ENCODE assay signal across 8 mouse cellular contexts in genomic region chr3:95650276-95651032, GRCm38 (mm10). TPM values are rescaled to one million over a fixed set of nuclear protein-coding genes. Genes with fewer than 3 reads are reported as not detected.
DNase-seq lines count a peak whose midpoint lies in the region; ATAC-seq and TF ChIP-seq lines count a peak whose summit lies in the region.

No protein-coding gene starts in this region.

- H3ac ChIP-seq in myocyte (ENCODE audit: control insufficient read depth, insufficient read length), result no peak overlapping the region

- no peak overlapping the region for H3K4me2 ChIP-seq in embryonic facial prominence, embryonic 14.5 days (ENCODE audit: low read depth, low read length)
- no peak overlapping the region for H3K4me2 ChIP-seq in kidney, embryonic 16.5 days (replicated peaks; ENCODE audit: low read depth, low read length)
- H3K4me2 ChIP-seq in myocyte (ENCODE audit: low read depth), result peak overlapping the region; percentile 53
- no peak overlapping the region for H3K4me2 ChIP-seq in midbrain, embryonic 16.5 days (ENCODE audit: low read length)

- 50% methylated on average over 6 of the region's 6 CpGs for WGBS in embryonic facial prominence, embryonic 14.5 days
- WGBS in kidney, embryonic 16.5 days, result 49% methylated on average over 6 of the region's 6 CpGs
- 84% methylated on average over 6 of the region's 6 CpGs for WGBS in midbrain, embryonic 16.5 days

- no peak overlapping the region for H3K9ac ChIP-seq in embryonic facial prominence, embryonic 14.5 days (ENCODE audit: low read depth, low read length)
- 0 out of 2 replicates have a peak overlapping the region, but pooled peaks have one; percentile 2 for H3K9ac ChIP-seq in kidney, embryonic 16.5 days (replicated peaks; ENCODE audit: low read length)
- H3K9ac ChIP-seq in midbrain, embryonic 16.5 days (ENCODE audit: low read depth, low read length), result no peak overlapping the region

- no peak for TF ChIP-seq POLR2A in myocyte (IDR thresholded peaks at IDR 0.05; ENCODE audit: insufficient read length, low read depth)

- no peaks in the 10 kb centered on the region for H3K9me3 ChIP-seq in embryonic facial prominence, embryonic 14.5 days (ENCODE audit: control insufficient read depth, low read length)
- H3K9me3 ChIP-seq in kidney, embryonic 16.5 days (ENCODE audit: low read length), result no peaks in the 10 kb centered on the region
- H3K9me3 ChIP-seq in midbrain, embryonic 16.5 days (replicated peaks; ENCODE audit: control insufficient read depth, low read length, poor library complexity, severe bottlenecking), result no peaks in the 10 kb centered on the region

- ATAC-seq in embryonic facial prominence, embryonic 14.5 days (ENCODE audit: low read depth), result peak; percentile 35; the same call in 1 of the 2 replicates
- no peak for ATAC-seq in kidney, embryonic 16.5 days (ENCODE audit: low FRiP score, low TSS enrichment)
- ATAC-seq in midbrain, embryonic 16.5 days, result no peak

- H3K36me3 ChIP-seq in embryonic facial prominence, embryonic 14.5 days (ENCODE audit: control insufficient read depth, insufficient read depth, low read length), result no peaks in the 10 kb centered on the region
- no peaks in the 10 kb centered on the region for H3K36me3 ChIP-seq in kidney, embryonic 16.5 days (ENCODE audit: insufficient read depth, low read length)
- no peaks in the 10 kb centered on the region for H3K36me3 ChIP-seq in myocyte (ENCODE audit: control insufficient read depth, insufficient read depth)
- H3K36me3 ChIP-seq in midbrain, embryonic 16.5 days (ENCODE audit: control insufficient read depth, insufficient read depth, low read length), result no peaks in the 10 kb centered on the region

- DNase-seq in urinary bladder, postnatal 14 days (ENCODE audit: low spot score), result peak; percentile 57
- DNase-seq in urinary bladder, postnatal 25 days (ENCODE audit: low spot score), result no peak
- DNase-seq in embryonic facial prominence, embryonic 14.5 days (ENCODE audit: low spot score), result peak; percentile 73
- DNase-seq in cerebellum, adult 9-11 months, result no peak
- DNase-seq in left cerebral cortex, adult 8-10 months (ENCODE audit: low spot score in 2 of 2), result no peak

- H3K4me3 ChIP-seq in embryonic facial prominence, embryonic 14.5 days (ENCODE audit: low read depth, low read length), result no peak overlapping the region
- H3K4me3 ChIP-seq in kidney, embryonic 16.5 days (ENCODE audit: low read length), result no peak overlapping the region
- H3K4me3 ChIP-seq in myocyte, result no peak overlapping the region
- H3K4me3 ChIP-seq in midbrain, embryonic 16.5 days (ENCODE audit: low read depth, low read length), result no peak overlapping the region

- no peaks in the 10 kb centered on the region for H3K27me3 ChIP-seq in embryonic facial prominence, embryonic 14.5 days (replicated peaks; ENCODE audit: control insufficient read depth, insufficient read depth, low read length)
- no peaks in the 10 kb centered on the region for H3K27me3 ChIP-seq in kidney, embryonic 16.5 days (ENCODE audit: insufficient read depth, low read length)
- no peaks in the 10 kb centered on the region for H3K27me3 ChIP-seq in myocyte (ENCODE audit: control insufficient read depth, insufficient read depth, insufficient read length)
- H3K27me3 ChIP-seq in midbrain, embryonic 16.5 days (ENCODE audit: control insufficient read depth, insufficient read depth, low read depth, low read length), result no peaks in the 10 kb centered on the region

- no peaks in the 10 kb centered on the region for H3K79me2 ChIP-seq in myocyte (ENCODE audit: control insufficient read depth, insufficient read depth)

- peak overlapping the region; percentile 63 for H3K27ac ChIP-seq in embryonic facial prominence, embryonic 14.5 days (replicated peaks; ENCODE audit: low read depth, low read length)
- H3K27ac ChIP-seq in kidney, embryonic 16.5 days (ENCODE audit: low read length), result peak overlapping the region; percentile 81
- no peak overlapping the region for H3K27ac ChIP-seq in midbrain, embryonic 16.5 days (ENCODE audit: low read length)

- H3K4me1 ChIP-seq in embryonic facial prominence, embryonic 14.5 days (ENCODE audit: control insufficient read depth, insufficient read depth, low read length), result 0 out of 2 replicates have a peak, but pooled peaks cover 4% of the 10 kb centered on the region
- peaks cover 20% of the 10 kb centered on the region for H3K4me1 ChIP-seq in kidney, embryonic 16.5 days (ENCODE audit: insufficient read depth, low read length)
- no peaks in the 10 kb centered on the region; the same call in 1 of the 2 replicates for H3K4me1 ChIP-seq in midbrain, embryonic 16.5 days (ENCODE audit: control insufficient read depth, insufficient read depth, low read length)

TF ChIP-seq in myocyte, 11 proteins besides CTCF, POLR2A, EP300 and RAD21:
- TF ChIP-seq CEBPB (IDR thresholded peaks at IDR 0.05; ENCODE audit: insufficient read depth, poor library complexity, severe bottlenecking) (no peak), MYOD1 (IDR thresholded peaks at IDR 0.05; ENCODE audit: control insufficient read depth in 1 of 3, insufficient read length in 2 of 3, low read depth in 2 of 3) (no peak), USF1 (IDR thresholded peaks at IDR 0.05; ENCODE audit: low read depth) (no peak), MAX (IDR thresholded peaks at IDR 0.05; ENCODE audit: low read depth) (no peak), E2F4 (IDR thresholded peaks at IDR 0.05; ENCODE audit: insufficient read depth) (no peak), POLR2AphosphoS2 (IDR thresholded peaks at IDR 0.05; ENCODE audit: insufficient read length, low read depth) (no peak), TCF3 (IDR thresholded peaks at IDR 0.05; ENCODE audit: insufficient read length, low read depth) (no peak), REST (IDR thresholded peaks at IDR 0.05; ENCODE audit: insufficient read depth, insufficient read length) (no peak), MYOG (IDR thresholded peaks at IDR 0.05; ENCODE audit: control insufficient read depth in 1 of 3, insufficient read depth in 1 of 3, insufficient read length in 2 of 3, low read depth in 2 of 3) (no peak), TCF12 (IDR thresholded peaks at IDR 0.05; ENCODE audit: insufficient read depth, poor library complexity, severe bottlenecking) (no peak)

RNA-seq across cellular contexts. Expression of gene Mcl1, which starts 8.1 kb away (rescaled TPM):
- polyA plus RNA-seq in embryonic facial prominence, embryonic 14.5 days (2014; fragmentation: Nextera tagmentation; extraction: Ambion mirVana), result 62.0 and 65.8 TPM in 2 replicates
- polyA plus RNA-seq in kidney, embryonic 16.5 days (2015; fragmentation: Nextera tagmentation; extraction: Ambion mirVana), result 23.7 and 38.1 TPM in 2 replicates
- polyA plus RNA-seq in myocyte (2012; fragmentation: generic; extraction: Trizol), result 51.6 TPM
- polyA plus RNA-seq in midbrain, embryonic 16.5 days (2015; fragmentation: Nextera tagmentation; extraction: Ambion mirVana), result 37.9 and 43.1 TPM in 2 replicates
- 10 to 100 TPM; 47.2 to 59.6 (median 54.3) TPM for total RNA-seq in left cerebral cortex, adult 8-10 months (2022)

RNA-seq across cellular contexts. Expression of gene Ensa, which starts 25.7 kb away (rescaled TPM):
- 59.8 and 66.9 TPM in 2 replicates for polyA plus RNA-seq in embryonic facial prominence, embryonic 14.5 days (2014; fragmentation: Nextera tagmentation; extraction: Ambion mirVana)
- 76.4 and 78.6 TPM in 2 replicates for polyA plus RNA-seq in kidney, embryonic 16.5 days (2015; fragmentation: Nextera tagmentation; extraction: Ambion mirVana)
- 65.3 TPM for polyA plus RNA-seq in myocyte (2012; fragmentation: generic; extraction: Trizol)
- 128 and 131 TPM in 2 replicates for polyA plus RNA-seq in midbrain, embryonic 16.5 days (2015; fragmentation: Nextera tagmentation; extraction: Ambion mirVana)
- 100 to 1,000 TPM; 322 to 333 (median 327) TPM for total RNA-seq in left cerebral cortex, adult 8-10 months (2022)

RNA-seq across cellular contexts. Expression of gene Adamtsl4, which starts 37.3 kb away (rescaled TPM):
- 2.8 and 3.8 TPM in 2 replicates for polyA plus RNA-seq in embryonic facial prominence, embryonic 14.5 days (2014; fragmentation: Nextera tagmentation; extraction: Ambion mirVana)
- 3.8 and 3.9 TPM in 2 replicates for polyA plus RNA-seq in kidney, embryonic 16.5 days (2015; fragmentation: Nextera tagmentation; extraction: Ambion mirVana)
- 4.6 TPM for polyA plus RNA-seq in myocyte (2012; fragmentation: generic; extraction: Trizol)
- 0.80 and 1.0 TPM in 2 replicates for polyA plus RNA-seq in midbrain, embryonic 16.5 days (2015; fragmentation: Nextera tagmentation; extraction: Ambion mirVana)
- total RNA-seq in left cerebral cortex, adult 8-10 months (2022), result 10 to 100 TPM in 3 of 4 experiments, 1 to 10 TPM in 1; 9.4 to 12.9 (median 11.4) TPM

Comparison
In these comparisons a context has a peak if more than half of its experiments do, and no peak if none do; other contexts are left out.
1. DNase-seq: peak in urinary bladder, postnatal 14 days (single experiment) and embryonic facial prominence, embryonic 14.5 days (single experiment); none in urinary bladder, postnatal 25 days (single experiment), cerebellum, adult 9-11 months (single experiment) and left cerebral cortex, adult 8-10 months (0 of 2).